Mouse (Mus musculus) liver, embryonic 14.5 days (tissue): ENCODE results near the gene Grtp1.

ENCODE experiments used
- CTCF ChIP-seq: IDR thresholded peaks from 2 replicates; pipeline ENCODE4 v1.5.1; 2016; ENCODE audit warnings: antibody characterized with exemption, low read depth, control low read depth
- EP300 ChIP-seq: IDR thresholded peaks from 2 replicates; pipeline ENCODE4 v1.6.1; 2016; ENCODE audit warnings: antibody characterized with exemption, low read depth

DNA sequence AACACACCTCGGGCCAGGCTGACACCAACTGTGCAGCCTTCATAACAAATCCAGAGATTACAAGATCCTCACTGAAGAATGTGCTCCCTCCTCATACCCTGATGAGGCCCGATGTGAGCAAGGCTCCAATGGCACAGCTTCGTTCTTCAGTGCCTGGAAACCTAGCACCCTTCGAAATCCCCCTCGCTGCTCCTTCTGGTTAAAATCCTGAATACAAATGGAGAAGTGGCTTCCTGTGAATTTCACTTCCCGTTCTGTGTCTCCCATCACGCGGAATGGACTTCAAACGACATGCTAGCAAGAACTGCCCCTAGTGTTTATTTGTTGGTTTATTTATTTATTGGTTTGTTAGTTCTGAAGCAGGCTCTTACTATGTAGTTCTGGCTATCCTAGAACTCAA, 45.1 kb downstream of the Grtp1 start:
- TF ChIP-seq CTCF: no peak
- no peak for TF ChIP-seq EP300
